Mouse (Mus musculus) cerebellum, adult (tissue): ENCODE measurements around the gene Plekha4.
"Not testable (repeated sequence)": the region's sequence is repeated elsewhere in the genome, so short reads cannot be mapped to it uniquely, and the experiment has no call there.

ENCODE experiments used
- ATAC-seq: cut with Nextera tagmentation; 2 replicates; pipeline ENCODE4 v1.9.2; 2017; ENCODE audit warnings: mild to moderate bottlenecking, moderate library complexity, mixed read lengths; ENCODE audit not compliant: insufficient number of reproducible peaks, low FRiP score, low TSS enrichment

The Plekha4 gene

GRCm38 (mm10) chr7:45508561-45508960 is 17.6 kb upstream of the Plekha4 start:
- no peak for ATAC-seq

DNA sequence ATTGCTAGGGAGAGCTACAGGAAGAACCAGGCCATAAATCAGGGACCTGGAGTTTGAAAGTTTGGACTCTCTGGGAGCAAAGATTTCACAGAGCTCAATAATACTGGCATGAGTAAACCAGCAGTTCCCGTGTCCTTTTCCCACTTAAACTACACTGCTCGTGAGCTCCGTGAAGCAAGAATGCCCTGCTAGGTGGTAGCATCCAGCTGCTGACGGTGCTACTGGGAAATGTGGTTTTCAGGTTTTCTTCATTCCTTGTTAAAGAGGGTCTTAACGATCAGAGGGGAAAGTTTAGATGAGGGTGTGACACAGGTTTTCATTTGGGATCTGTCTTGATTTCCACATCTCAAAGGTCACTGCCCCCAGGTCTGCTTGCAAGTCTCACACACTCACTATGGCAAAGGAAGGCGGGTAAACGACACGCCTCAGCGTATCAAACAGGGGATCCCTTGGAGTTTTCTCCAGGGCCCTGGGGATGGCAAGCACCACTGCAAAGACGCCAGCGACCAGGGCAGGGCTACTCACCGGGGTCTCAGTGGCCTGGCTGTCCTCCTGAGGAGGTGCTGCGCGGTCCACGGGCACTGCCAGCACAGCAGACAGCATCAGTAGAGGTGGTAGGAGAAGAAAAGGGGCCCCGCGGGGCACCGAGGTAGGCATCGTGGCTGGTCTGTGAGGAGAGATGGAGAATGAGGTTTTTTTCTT is 16.8 kb upstream of the Plekha4 start:
- no peak for ATAC-seq

DNA sequence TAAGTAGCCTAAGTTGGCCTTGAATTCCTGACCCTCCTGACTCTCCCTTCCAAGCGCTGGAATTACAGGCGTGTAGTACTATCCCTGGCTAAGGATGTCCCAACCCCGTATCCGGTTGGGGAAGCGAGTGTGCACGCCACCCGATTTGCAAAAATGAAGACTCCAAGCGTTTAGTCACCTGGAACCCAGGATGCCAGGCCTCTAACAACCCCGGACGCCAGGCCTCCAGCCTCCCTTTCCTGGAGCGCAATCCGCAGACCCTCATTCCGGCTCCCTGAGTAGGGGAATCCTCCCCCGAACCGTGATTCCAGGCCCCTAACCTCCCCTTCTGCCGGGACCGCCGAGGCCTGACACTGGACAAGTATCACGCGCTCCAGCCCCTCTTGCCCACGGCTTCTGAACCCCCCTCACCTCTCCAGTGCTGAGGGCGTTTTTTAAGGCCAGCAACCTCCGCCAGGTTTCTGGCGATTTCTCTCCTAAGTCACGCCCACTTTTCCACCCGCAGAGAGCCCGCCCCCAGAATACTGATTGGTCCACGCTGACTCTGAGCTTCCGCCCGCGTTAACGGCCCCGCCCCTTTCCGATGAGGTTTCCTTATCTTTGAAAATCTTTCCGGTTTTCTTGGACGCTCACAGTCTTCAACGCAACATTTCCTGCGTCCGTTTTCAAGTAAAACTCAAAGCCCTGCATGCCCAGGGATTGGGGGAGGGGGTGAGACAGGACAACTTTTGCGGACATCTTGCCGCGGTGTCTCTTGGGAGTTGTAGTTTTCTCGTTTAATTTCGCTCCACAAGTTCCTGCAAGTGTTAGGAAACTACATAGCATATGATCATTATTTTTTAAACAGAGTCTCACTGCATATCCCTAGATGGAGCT is 16.0 kb upstream of the Plekha4 start, which contains the start of gene Nucb1:
TSS of gene Nucb1 (minus strand) at position 495 of the 876 bp plus-strand sequence.
- ATAC-seq = peak; percentile 66; the same call in 1 of the 2 replicates

GRCm38 (mm10) chr7:45514411-45514810 is 11.7 kb upstream of the Plekha4 start:
- no peak for ATAC-seq

- ATAC-seq = no peak
Observed at GRCm38 (mm10) chr7:45515436-45515835, 10.7 kb upstream of the Plekha4 start.

DNA sequence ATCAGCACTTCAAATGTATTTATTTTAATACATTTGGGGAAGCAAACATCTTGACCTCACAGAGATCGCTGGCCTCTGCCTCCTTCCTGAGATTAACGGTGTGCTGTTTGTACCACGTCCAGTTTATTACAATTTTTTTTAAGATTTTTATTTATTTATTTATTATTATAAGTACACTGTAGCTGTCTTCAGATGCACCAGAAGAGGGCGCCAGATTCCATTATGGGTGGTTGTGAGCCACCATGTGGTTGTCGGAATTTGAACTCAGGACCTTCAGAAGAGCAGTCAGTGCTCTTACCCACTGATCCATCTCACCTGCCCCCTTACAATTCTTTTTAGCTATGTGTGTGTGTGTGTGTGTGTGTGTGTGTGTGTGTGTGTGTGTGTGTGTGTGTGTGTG is 9.3 kb upstream of the Plekha4 start:
- ATAC-seq = not testable (repeated sequence)

DNA sequence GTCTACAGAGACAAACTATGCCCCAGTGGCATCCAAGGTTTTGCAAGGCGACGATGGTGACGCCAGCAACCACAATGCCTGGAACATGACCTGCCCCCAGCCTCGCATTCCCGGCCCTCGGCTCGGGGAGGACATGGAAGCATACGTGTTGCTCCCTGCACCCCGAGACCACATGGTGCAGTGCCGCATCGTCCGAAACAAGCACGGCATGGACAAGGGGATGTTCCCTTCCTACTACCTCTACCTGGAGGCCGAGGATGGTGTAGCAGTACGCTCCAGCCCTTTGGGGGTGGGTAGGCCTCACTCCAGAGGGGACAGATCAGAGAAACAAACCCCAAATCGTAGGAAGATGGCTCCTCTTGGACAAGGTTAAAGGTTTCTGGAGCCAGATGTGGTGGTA is 7.5 kb upstream of the Plekha4 start:
- ATAC-seq = no peak

GRCm38 (mm10) chr7:45519345-45520120 is 6.6 kb upstream of the Plekha4 start:
- no peak for ATAC-seq

GRCm38 (mm10) chr7:45520605-45521004 is 5.5 kb upstream of the Plekha4 start:
- ATAC-seq = no peak

DNA sequence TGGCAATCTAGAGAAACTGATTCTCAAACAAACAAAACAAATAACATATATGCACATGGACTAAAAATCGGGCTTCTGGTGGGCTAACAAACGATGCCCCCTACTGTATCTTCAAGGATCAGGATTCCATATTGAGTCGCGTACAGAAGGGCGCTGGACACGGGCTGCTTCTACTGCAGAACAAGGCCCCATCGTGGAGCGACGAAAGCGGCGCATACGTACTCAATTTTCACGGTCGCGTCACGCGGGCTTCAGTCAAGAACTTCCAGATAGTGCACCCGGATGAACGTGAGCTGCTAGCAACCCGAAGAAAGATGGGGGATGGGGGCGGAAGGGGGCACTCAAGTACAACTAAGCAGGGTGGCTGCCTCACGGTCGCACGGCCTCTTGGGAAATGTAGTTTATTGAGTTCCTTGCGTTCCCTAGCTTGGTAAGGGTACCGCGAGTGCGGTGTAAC is 4.4 kb upstream of the Plekha4 start:
- ATAC-seq = no peak

DNA sequence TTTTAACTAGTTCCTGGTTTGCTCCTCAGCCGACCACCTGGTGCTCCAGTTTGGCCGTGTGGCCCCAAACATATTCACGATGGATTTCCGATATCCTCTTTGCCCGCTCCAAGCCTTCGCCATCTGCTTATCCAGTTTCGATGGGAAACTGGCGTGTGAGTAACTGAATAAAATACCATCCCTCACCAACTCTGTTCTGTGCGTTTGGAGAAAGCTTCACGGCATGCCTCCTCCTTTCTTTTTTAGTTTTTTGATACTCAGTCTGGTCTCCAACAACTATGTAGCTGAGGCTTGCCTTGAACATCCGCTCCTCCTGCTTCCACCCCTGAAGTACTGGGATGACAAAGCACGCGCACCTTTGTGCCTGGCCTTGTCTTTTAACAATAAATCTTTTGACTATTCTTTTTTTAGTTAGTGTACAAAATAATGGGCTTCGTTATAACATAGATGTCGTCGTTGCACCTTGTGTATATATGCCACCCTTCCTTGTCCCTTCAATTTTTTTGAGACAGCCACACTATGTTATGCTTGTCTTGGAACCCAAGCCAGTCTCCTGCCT is 3.9 kb upstream of the Plekha4 start:
- no peak for ATAC-seq

GRCm38 (mm10) chr7:45522957-45523676 is 3.0 kb upstream of the Plekha4 start:
- no peak for ATAC-seq

GRCm38 (mm10) chr7:45523678-45524170 is 2.4 kb upstream of the Plekha4 start:
- ATAC-seq = no peak

DNA sequence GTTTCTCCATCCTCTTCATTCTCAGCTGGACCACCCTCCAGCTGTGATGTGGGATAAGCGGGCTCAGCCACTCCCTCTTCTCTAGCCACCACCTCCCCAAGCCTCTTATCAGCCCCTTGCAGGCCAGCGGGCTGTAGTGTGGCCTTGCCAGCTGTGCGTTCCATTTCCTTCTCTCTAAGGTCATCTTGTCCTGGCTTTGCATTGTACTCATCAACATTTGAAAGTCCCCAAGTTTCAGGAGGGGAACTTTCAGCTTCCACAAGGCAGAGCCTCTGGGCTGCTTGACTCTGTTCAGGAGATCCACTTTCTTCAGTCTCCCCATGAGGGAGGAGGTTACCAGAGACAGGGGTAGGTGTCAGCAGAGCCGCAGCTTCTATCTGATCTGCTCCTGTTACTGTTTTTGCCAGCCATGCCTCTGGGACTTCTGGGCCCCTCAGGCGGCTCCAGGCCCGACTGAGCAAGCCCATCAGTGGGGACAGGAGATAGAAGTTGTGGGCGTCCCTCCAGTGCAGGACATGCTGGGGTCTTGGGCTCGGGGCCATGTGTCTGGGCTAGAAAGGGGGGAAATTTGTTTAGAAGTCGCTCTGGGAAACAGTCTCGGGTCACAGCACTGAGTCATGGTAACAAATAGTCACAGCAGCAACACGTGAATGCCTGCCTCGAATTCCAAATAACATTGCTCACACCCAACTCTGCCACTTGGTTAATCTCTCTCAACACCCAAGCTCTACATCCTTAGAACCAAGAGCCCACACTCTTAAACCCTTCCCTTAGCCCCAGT is 1.1 kb upstream of the Plekha4 start:
- no peak for ATAC-seq

DNA sequence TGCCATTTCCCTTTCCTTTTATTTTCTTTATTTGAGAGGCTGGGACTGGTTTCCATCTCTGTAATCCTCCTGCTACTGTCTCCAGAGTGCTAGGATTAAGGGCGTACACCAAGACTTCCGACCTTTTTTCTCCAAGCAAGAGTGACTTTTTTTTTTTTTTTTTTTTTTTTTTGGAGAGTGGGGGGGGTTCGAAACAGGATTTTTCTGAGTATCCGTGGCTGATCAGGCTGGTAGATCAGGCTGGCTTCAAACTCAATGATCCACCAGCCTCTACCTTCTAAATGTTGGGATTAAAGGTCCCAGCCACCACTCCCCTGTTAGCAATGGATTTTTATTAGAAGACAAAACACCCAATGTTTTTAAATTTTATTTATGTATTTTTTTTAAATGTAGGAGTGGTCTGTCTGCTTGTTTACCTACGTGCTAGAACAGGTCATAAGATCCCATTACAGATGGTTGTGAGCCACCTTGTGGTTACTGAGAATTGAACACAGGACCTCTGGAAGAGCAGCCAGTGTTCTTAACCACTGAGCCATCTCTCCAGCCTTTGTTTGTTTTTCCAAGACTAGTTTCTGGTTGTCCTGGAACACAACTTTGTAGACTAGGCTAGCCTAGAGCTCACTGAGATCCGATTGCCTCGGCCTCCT is 467 bp downstream of the Plekha4 start:
- no peak for ATAC-seq

- ATAC-seq = not testable (repeated sequence)
Observed at GRCm38 (mm10) chr7:45527169-45527568, 1.0 kb downstream of the Plekha4 start.

GRCm38 (mm10) chr7:45529461-45529860 is 3.3 kb downstream of the Plekha4 start:
- no peak for ATAC-seq

DNA sequence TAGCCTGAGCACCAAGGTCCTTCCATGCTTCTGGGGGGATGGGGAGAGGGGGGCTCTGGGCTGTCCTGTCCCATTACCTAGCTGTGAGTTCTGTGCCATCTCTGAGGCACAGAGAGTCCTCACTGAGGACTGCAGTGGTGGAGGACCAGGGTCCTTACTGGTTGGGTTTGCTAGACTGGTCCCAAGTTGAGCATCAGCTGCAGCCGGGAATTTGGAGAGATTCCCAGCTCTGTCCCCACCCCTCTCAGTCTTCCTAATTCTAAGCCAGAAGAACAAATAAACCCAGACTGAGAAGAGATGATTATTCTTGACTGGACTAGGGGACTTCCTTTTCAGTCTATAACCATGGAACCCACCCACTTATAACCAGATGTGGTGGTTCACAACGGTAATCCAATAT is 4.5 kb downstream of the Plekha4 start:
- no peak for ATAC-seq
